Mouse (Mus musculus) G1E (cell line): ENCODE data around the gene Olfr322. TPM values are rescaled to one million over a fixed set of nuclear protein-coding genes. Genes with fewer than 3 reads are reported as not detected.

Source experiments
- ATAC-seq: 2 replicates; pipeline ENCODE4 v1.8.0; 2016; ENCODE audit warnings: mild to moderate bottlenecking; ENCODE audit not compliant: insufficient number of reproducible peaks, poor library complexity, low FRiP score, severe bottlenecking; ENCODE audit errors: extremely low read depth
- DNase-seq: peaks from one replicate; pipeline ENCODE4 v3.0.0; 2012; ENCODE audit warnings: low spot score
- H3K27me3 ChIP-seq: 2 replicates; pipeline ENCODE4 v1.6.1; 2012; ENCODE audit warnings: mild to moderate bottlenecking, low read length, inconsistent platforms; ENCODE audit not compliant: insufficient read depth
- H3K36me3 ChIP-seq: replicated peaks from 2 replicates; pipeline ENCODE3; 2012; ENCODE audit warnings: mild to moderate bottlenecking, inconsistent platforms
- H3K4me1 ChIP-seq: 2 replicates; pipeline ENCODE4 v1.6.1; 2012; ENCODE audit warnings: low read depth, low read length, inconsistent platforms, mixed read lengths; ENCODE audit not compliant: insufficient read depth
- H3K4me3 ChIP-seq: 2 replicates; pipeline ENCODE4 v1.5.1; 2012; ENCODE audit warnings: low read depth, mild to moderate bottlenecking, inconsistent platforms, low read length, moderate library complexity, mixed read lengths
- H3K9me3 ChIP-seq: replicated peaks from 2 replicates; pipeline ENCODE4 v1.6.1; 2012; ENCODE audit warnings: inconsistent platforms
- CTCF ChIP-seq: IDR thresholded peaks from 2 replicates; pipeline ENCODE4 v1.5.1; 2012; ENCODE audit warnings: low read depth, low read length, inconsistent platforms, mixed read lengths
- GATA1 ChIP-seq: IDR thresholded peaks from 2 replicates; pipeline ENCODE4 v1.6.1; 2012; ENCODE audit warnings: borderline replicate concordance, low read length, inconsistent platforms, mixed read lengths
- GATA2 ChIP-seq: IDR thresholded peaks from 2 replicates; pipeline ENCODE4 v1.6.1; 2012; ENCODE audit warnings: low read depth, low read length, inconsistent platforms, borderline replicate concordance
- POLR2AphosphoS5 ChIP-seq: IDR thresholded peaks from 2 replicates; pipeline ENCODE4 v1.6.1; 2012; ENCODE audit warnings: low read depth, low read length, inconsistent platforms; ENCODE audit not compliant: insufficient replicate concordance
- TAL1 ChIP-seq: conservative IDR thresholded peaks from 2 replicates; pipeline ENCODE4 v1.6.1; 2012; ENCODE audit warnings: low read depth, low read length, inconsistent platforms, mixed read lengths
- polyA plus RNA-seq: library from polyadenylated mRNA; stranded (reverse); fragments of >175 nt; gene quantifications from 2 replicates; pipeline ENCODE4 v1.2.3, GENCODE M21; 2012
- total RNA-seq, 2 experiments: library from RNA; stranded (forward) in 1 of 2; stranded (reverse) in 1 of 2; fragments of 200-1000 nt in 1 of 2; fragments of >200 nt in 1 of 2; fragmentation: Nextera tagmentation in 1 of 2; gene quantifications; 2 replicates each; pipeline ENCODE4 v1.2.3; 2014 to 2017

The Olfr322 gene
- total RNA-seq (2014; fragmentation: Nextera tagmentation) (not detected in 2 replicates), total RNA-seq (2017) (under 0.01 and 0.16 TPM in 2 replicates), polyA plus RNA-seq (not detected in 2 replicates)

DNA sequence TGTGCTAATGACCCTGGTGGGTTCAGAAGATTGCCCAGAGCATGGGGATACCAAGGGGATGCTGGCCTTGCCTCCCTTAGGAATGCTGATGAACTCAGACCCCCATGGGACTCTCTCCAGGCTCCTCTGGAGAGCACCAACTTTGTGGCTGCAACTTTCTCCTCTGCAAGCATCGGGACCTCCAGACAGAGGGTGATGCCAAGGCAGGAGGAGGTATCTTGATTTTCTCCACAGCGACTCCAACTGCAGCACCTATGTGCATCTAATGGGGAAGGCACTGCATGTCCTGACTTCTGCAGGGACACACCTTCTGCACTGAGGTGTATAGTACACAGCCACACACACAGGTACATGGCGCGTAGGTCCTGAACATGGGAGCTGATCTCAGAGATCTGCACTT lies at the start of gene Olfr322:
Gene Olfr322, plus strand, starts transcription at position 187 of the 400 bp plus-strand sequence.
- H3K4me1 ChIP-seq = no peaks in the 10 kb centered on the region
- no peak within 1 kb of the TSS for H3K4me3 ChIP-seq
- H3K36me3 ChIP-seq = no peaks in the 10 kb centered on the region
- no peak for DNase-seq
- H3K9me3 ChIP-seq = no peaks in the 10 kb centered on the region
- TF ChIP-seq CTCF (no peak), GATA1 (no peak), POLR2AphosphoS5 (no peak), GATA2 (no peak), TAL1 (no peak)
- no peak for ATAC-seq
- 0 out of 2 replicates have a peak, but pooled peaks cover 2% of the 10 kb centered on the region for H3K27me3 ChIP-seq

DNA sequence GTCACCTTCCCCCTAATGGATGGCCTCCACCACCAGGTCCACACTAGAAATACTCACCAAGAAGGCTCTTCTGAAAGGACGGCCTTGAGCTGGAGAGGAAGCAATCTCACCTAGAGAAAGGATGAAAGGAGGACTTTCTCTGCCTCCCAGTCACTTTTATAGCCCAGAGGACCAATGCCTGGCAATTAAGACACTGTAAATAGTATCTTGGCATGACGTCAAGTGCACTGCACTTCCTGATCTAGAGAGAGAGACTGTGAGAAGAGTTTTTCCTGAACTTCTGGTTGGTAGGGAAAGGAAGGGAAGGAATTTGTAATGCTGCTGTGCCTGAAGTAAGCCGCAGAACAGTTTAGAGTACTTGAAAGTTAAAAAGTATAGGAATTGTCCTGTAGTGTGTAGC lies 45.2 kb upstream of the Olfr322 start:
- no peak overlapping the region for H3K4me3 ChIP-seq
- H3K27me3 ChIP-seq = no peaks in the 10 kb centered on the region
- no peak for ATAC-seq
- DNase-seq = no peak
- H3K36me3 ChIP-seq = no peaks in the 10 kb centered on the region
- peaks cover 1% of the 10 kb centered on the region; the same call in 1 of the 2 replicates for H3K4me1 ChIP-seq
- TF ChIP-seq POLR2AphosphoS5 (no peak), TAL1 (no peak), GATA2 (no peak), GATA1 (no peak), CTCF (no peak)
- H3K9me3 ChIP-seq = no peaks in the 10 kb centered on the region

DNA sequence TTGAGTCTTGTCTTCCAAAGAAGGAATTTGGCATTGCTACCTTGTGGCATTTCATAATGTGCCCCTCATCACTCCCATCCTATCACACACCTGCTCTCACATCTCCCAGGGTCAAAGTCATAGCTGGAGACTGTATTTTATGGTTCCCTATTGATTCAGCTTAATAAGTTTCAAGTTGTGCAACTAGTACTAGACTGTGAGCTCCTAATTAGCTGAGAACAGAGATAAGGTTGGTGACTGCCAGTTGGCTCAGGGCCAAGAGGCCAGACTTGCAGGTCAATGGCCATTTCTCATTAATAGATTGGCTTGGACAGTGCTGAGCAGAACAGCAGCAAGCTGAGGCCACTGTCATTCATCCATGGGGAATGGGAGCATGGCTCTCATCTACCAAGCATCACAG lies 44.1 kb upstream of the Olfr322 start:
- TF ChIP-seq CTCF (no peak), GATA1 (no peak), GATA2 (no peak), TAL1 (no peak), POLR2AphosphoS5 (no peak)
- no peaks in the 10 kb centered on the region for H3K9me3 ChIP-seq
- no peak for ATAC-seq
- H3K36me3 ChIP-seq = no peaks in the 10 kb centered on the region
- peaks cover 2% of the 10 kb centered on the region; the same call in 1 of the 2 replicates for H3K4me1 ChIP-seq
- no peak overlapping the region for H3K4me3 ChIP-seq
- H3K27me3 ChIP-seq = no peaks in the 10 kb centered on the region
- DNase-seq = no peak

DNA sequence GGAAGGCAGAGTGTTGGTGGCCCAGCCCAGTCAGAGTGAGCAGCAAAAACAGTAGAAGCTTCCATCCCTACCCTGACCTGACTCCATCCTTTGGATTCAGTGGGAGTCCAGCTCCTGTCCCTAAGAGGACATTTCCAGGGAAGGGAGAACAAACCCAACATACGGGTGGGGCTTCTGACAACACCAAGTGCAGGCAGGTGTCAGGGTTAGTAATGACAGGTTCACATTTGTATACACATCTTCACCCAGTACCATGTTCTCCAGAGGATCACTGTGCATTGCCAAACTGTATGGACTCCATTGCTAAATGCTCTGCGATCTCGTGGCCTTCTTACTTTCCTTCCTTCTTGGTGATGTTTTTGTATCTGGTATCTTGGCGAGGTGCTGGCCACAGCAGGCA lies 42.6 kb upstream of the Olfr322 start, which contains the start of gene 2210407C18Rik:
Gene 2210407C18Rik, minus strand, starts transcription at position 101 of the 400 bp plus-strand sequence.
- H3K4me1 ChIP-seq = peaks cover 2% of the 10 kb centered on the region; the same call in 1 of the 2 replicates
- ATAC-seq (no peak), DNase-seq (no peak)
- no peak within 1 kb of the TSS for H3K4me3 ChIP-seq
- TF ChIP-seq TAL1 (no peak), GATA1 (no peak), POLR2AphosphoS5 (no peak), CTCF (no peak), GATA2 (no peak)
- no peaks in the 10 kb centered on the region for H3K36me3 ChIP-seq
- no peaks in the 10 kb centered on the region for H3K9me3 ChIP-seq
- H3K27me3 ChIP-seq = no peaks in the 10 kb centered on the region

DNA sequence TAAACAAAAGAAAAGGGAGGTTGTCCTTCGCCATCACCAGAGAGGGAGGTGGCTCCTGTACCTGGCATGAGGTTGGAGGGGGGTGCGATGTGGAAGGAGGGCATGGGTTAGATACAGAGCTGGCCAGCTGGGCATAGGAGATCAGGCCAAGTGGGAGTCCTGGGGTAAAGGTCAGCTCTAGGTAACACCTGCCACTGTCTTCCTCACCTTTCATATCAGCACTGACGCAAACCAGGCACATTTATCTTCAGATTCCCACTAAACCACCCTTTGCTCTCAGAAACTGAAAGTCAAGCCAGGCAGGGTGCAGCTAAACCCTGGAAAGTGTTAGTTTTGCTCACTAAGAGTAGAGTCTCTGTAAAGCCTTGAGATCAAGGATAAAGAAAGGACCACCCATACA lies 40.2 kb upstream of the Olfr322 start:
- peaks cover 2% of the 10 kb centered on the region; the same call in 1 of the 2 replicates for H3K4me1 ChIP-seq
- no peaks in the 10 kb centered on the region for H3K9me3 ChIP-seq
- no peak overlapping the region for H3K4me3 ChIP-seq
- H3K27me3 ChIP-seq = no peaks in the 10 kb centered on the region
- no peak for DNase-seq
- H3K36me3 ChIP-seq = no peaks in the 10 kb centered on the region
- TF ChIP-seq CTCF = no peak
- no peak for TF ChIP-seq TAL1
- ATAC-seq = no peak

DNA sequence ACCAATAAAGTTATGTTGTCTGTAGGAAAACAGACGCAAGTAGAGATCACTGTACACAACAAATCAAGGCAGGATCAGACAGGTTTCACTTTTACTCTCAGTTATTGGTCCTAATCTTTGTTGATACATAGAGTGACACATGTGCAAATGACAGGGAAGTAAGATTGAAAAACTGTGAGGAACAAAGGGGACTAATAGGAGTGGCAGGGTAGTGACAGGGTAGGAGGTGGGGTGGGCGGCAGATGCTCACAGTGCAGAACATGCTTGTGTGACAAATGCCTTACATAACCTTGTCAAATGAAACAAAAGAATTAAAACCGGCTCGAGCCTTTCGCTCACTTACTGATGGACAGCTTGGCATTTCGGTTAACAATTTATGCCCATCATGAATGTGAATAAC lies 39.8 kb upstream of the Olfr322 start:
- Histone ChIP-seq H3K9me3 (no peaks in the 10 kb centered on the region), H3K27me3 (no peaks in the 10 kb centered on the region), H3K4me1 (peaks cover 2% of the 10 kb centered on the region; the same call in 1 of the 2 replicates), H3K4me3 (no peak overlapping the region), H3K36me3 (no peaks in the 10 kb centered on the region)
- DNase-seq = no peak
- no peak for TF ChIP-seq GATA2
- no peak for TF ChIP-seq TAL1
- TF ChIP-seq POLR2AphosphoS5 = no peak
- TF ChIP-seq GATA1 = no peak
- no peak for TF ChIP-seq CTCF
- ATAC-seq = no peak

DNA sequence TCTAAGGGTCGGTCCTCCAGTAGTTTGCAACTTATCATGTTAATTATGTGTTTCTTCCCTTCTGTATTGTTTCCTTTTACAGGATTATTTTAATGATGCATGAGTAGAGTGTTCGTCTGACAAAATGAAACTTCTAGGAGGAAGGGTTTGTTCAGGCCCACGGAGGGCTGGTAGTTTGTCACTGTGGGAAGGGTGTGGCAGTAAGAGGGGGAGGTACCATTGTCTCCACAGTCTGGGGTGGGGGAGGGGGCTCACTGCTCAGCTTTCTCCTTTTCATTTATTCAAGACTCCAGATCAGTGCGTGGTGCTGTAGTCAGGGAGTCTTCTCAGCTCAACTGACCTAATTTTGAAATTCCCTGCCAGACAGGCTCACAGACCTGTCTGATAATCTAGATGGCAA lies 32.4 kb upstream of the Olfr322 start:
- TF ChIP-seq GATA1 = no peak
- TF ChIP-seq TAL1 = no peak
- no peak for TF ChIP-seq CTCF
- TF ChIP-seq POLR2AphosphoS5 = no peak
- no peak for TF ChIP-seq GATA2
- no peak overlapping the region for H3K4me3 ChIP-seq
- H3K4me1 ChIP-seq = no peaks in the 10 kb centered on the region
- ATAC-seq (no peak), DNase-seq (no peak)
- peaks cover 7% of the 10 kb centered on the region; the same call in 1 of the 2 replicates for H3K27me3 ChIP-seq
- H3K9me3 ChIP-seq = no peaks in the 10 kb centered on the region
- no peaks in the 10 kb centered on the region for H3K36me3 ChIP-seq
